Mouse (Mus musculus) macrophage (primary cell): ENCODE measurements around the gene Lrp10. TPM values are rescaled to one million over a fixed set of nuclear protein-coding genes. Genes with fewer than 3 reads are reported as not detected.

Experiments used
- H3K27ac ChIP-seq: fragments of 350-480 bp; formaldehyde crosslinking; 2 replicates; pipeline ENCODE4 v1.9.0; 2021
- H3K36me3 ChIP-seq: fragments of 350-480 bp; formaldehyde crosslinking; 2 replicates; pipeline ENCODE4 v1.9.0; 2021; ENCODE audit errors: inconsistent target
- H3K4me3 ChIP-seq: fragments of 350-480 bp; formaldehyde crosslinking; 2 replicates; pipeline ENCODE4 v1.9.0; 2021; ENCODE audit errors: inconsistent target
- H3K79me2 ChIP-seq: fragments of 350-480 bp; formaldehyde crosslinking; 2 replicates; pipeline ENCODE4 v1.9.0; 2021; ENCODE audit errors: inconsistent target
- WGBS: methylation state at CpG from one replicate; pipeline ENCODE4 v1.1.7; 2026; ENCODE audit warnings: inconsistent platforms; ENCODE audit not compliant: missing documents; 5-methylcytosine and 5-hydroxymethylcytosine counted together
- polyA plus RNA-seq: library from polyadenylated mRNA; stranded (reverse); fragments of 250-400 nt; gene quantifications from 3 replicates; pipeline ENCODE4 v1.2.4, GENCODE M21; 2018; ENCODE audit warnings: inconsistent platforms

Gene Lrp10
- polyA plus RNA-seq, 1 experiment from 2014 or later, result 48.6 TPM

DNA sequence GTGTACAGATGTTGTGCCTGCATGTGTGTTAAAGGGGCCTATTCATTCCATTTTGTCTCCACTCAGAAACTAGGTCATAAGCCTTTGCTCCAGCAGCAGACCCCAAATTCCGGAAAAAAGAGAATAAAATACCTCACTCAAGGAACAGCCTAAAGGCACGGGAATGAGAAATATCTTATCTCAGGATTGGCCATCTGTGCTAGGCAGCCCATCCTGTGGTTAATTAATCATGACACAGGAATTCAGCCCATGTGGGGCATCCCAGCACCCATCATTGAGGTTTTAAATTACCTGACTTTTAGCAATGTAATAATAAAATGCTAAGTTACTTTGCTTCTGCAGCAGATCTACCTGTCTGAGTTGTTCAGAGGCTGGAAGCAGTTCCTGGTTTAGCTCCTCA is 37.4 kb downstream of the Lrp10 start:
- Histone ChIP-seq H3K27ac (no peak overlapping the region), H3K4me3 (no peak overlapping the region), H3K79me2 (no peaks in the 10 kb centered on the region), H3K36me3 (no peaks in the 10 kb centered on the region)
- 84% methylated on average over 2 of the region's 2 CpGs for WGBS

DNA sequence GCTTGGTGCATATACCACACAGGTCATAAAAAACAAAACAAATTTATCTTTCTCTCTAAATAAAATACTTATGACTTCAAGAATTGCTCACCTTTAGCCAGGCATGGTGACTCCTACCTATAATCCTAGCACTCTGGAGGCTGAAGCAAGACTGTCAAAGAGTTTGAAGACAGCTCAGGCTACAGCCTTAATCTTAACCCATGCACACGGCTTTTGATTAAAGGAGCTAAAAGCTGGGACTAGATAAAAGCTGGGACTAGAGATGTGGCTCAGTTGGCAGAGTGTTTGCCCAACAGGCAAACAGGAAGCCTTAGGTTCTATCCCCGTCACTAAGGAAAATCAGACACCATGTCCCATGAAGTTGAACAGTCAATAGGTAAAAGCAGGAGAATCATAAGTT is 39.2 kb downstream of the Lrp10 start:
- no peak overlapping the region for H3K4me3 ChIP-seq
- H3K36me3 ChIP-seq, result no peaks in the 10 kb centered on the region; the same call in 1 of the 2 replicates
- 96% methylated on average over 2 of the region's 2 CpGs for WGBS
- H3K27ac ChIP-seq, result no peak overlapping the region
- H3K79me2 ChIP-seq, result no peaks in the 10 kb centered on the region

DNA sequence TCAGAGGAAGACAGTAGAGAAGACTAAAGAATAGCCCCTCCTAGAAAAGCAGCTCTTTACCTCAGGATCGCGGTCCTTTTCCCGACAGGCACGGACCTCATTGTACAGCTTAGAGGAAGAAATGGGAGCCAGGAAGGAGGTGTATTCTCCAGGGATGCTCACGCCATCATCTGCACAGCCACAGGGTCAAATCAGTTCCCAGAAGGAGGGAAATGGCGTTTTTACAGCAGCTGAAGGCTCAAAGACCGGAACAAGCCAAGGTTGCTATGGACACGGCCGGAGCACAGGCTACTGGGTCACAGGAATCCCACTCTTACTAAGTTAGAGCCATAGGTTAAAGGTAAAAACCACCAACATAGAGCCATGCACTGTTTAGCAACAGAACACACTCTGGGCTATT is 45.8 kb downstream of the Lrp10 start:
- 96% methylated on average over 9 of the region's 9 CpGs for WGBS
- Histone ChIP-seq H3K27ac (no peak overlapping the region), H3K79me2 (no peaks in the 10 kb centered on the region), H3K36me3 (peaks cover 57% of the 10 kb centered on the region), H3K4me3 (no peak overlapping the region)

DNA sequence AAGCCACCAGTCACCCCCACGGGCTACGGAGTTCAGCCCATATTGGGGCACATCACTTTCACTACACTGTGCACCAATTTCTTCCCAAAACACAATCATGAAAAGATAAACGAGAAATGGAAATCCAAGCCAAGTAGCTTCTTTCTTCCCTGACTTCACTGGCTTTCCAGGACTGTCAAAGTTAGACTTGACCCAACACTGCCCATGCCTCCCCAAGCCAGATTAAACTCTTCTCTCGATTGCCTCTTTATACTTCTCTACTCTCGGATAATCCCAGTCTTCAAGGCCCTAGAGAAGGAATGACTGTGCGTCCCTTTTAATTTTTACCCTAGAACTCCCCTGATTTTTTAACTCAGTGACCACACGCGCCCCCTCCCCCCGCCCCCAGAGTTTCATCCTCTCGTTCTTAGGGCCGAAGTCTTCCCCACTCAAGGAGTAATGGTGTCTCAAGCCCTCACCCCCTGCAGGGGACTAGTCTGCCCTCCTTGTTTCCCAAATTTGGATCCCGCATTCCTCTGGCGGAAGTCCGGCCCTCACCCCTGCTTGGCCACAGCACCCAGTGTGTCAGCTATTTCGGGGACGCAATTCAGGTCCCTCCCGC is 52.9 kb downstream of the Lrp10 start:
- WGBS, result 2% methylated on average over 17 of the region's 17 CpGs
- peak overlapping the region; percentile 54 for H3K27ac ChIP-seq
- H3K4me3 ChIP-seq, result peak overlapping the region; percentile 83

More for the DNA sequence above, 52.9 kb downstream of the Lrp10 start:
- Histone ChIP-seq H3K36me3 (peaks cover 24% of the 10 kb centered on the region), H3K79me2 (no peaks in the 10 kb centered on the region)

Other genes starting within 250 kb of the Lrp10 start
- gene Dad1, start 210.0 kb upstream of the Lrp10 start, polyA plus RNA-seq, result 65.9 to 151 TPM (median 121 TPM) in 3 replicates
- 52.1 to 98.9 TPM (median 69.8 TPM) in 3 replicates for gene Abhd4, start 209.9 kb upstream of the Lrp10 start, polyA plus RNA-seq
- not detected in 3 replicates for gene Olfr49, start 179.2 kb upstream of the Lrp10 start, polyA plus RNA-seq
- gene Oxa1l, start 103.3 kb upstream of the Lrp10 start, polyA plus RNA-seq, result 29.2 to 46.0 TPM (median 33.9 TPM) in 3 replicates
- gene Slc7a7, start 46.4 kb upstream of the Lrp10 start, polyA plus RNA-seq, result 39.3 to 48.7 TPM (median 48.3 TPM) in 3 replicates
- 40.3 to 199 TPM (median 94.6 TPM) in 3 replicates for gene Mrpl52, start 37.2 kb upstream of the Lrp10 start, polyA plus RNA-seq
- 19.5 to 30.7 TPM (median 25.0 TPM) in 3 replicates for gene Mmp14, start 32.5 kb upstream of the Lrp10 start, polyA plus RNA-seq
- not detected in 3 replicates for gene Rem2, start 12.0 kb downstream of the Lrp10 start, polyA plus RNA-seq
- 13.8 to 37.2 TPM (median 33.4 TPM) in 3 replicates for gene Prmt5, start 53.4 kb downstream of the Lrp10 start, polyA plus RNA-seq
- gene Haus4, start 90.5 kb downstream of the Lrp10 start, polyA plus RNA-seq, result 12.0 to 20.7 TPM (median 13.2 TPM) in 3 replicates
- gene Ajuba, start 113.4 kb downstream of the Lrp10 start, polyA plus RNA-seq, result 0.33 to 0.94 TPM (median 0.66 TPM) in 3 replicates
- 3.5 to 3.9 TPM (median 3.7 TPM) in 3 replicates for gene 4931414P19Rik, start 141.9 kb downstream of the Lrp10 start, polyA plus RNA-seq
- 32.9 to 235 TPM (median 122 TPM) in 3 replicates for gene Psmb5, start 153.9 kb downstream of the Lrp10 start, polyA plus RNA-seq
- not detected in 3 replicates for gene Psmb11, start 157.3 kb downstream of the Lrp10 start, polyA plus RNA-seq
- not detected in 3 replicates for gene Gm17606, start 176.8 kb downstream of the Lrp10 start, polyA plus RNA-seq
- 0.06 to 0.11 TPM in 2 of 3 replicates, not detected in the other for gene Cdh24, start 177.2 kb downstream of the Lrp10 start, polyA plus RNA-seq
- gene 1700123O20Rik, start 222.1 kb downstream of the Lrp10 start, polyA plus RNA-seq, result 23.0 to 29.4 TPM (median 23.7 TPM) in 3 replicates
- 92.8 to 195 TPM (median 119 TPM) in 3 replicates for gene Acin1, start 222.8 kb downstream of the Lrp10 start, polyA plus RNA-seq
- not detected in 3 replicates for gene Gm29776, start 234.7 kb downstream of the Lrp10 start, polyA plus RNA-seq
- gene Cebpe, start 248.0 kb downstream of the Lrp10 start, polyA plus RNA-seq, result 0.42 to 0.85 TPM in 2 of 3 replicates, not detected in the other